Mouse (Mus musculus) stomach, postnatal 0 days (tissue): Measurements from ENCODE around the gene Dnajc15. TPM values are rescaled to one million over a fixed set of nuclear protein-coding genes. Genes with fewer than 3 reads are reported as not detected.

Experiments used
- ATAC-seq: fragments of 200-750 bp; cut with Nextera tagmentation; 2 replicates; pipeline ENCODE4 v1.8.0; 2017; ENCODE audit not compliant: low FRiP score, low TSS enrichment
- DNase-seq: peaks from one replicate; pipeline ENCODE4 v3.0.0-alpha.2; 2016; ENCODE audit warnings: low spot score
- H3K27ac ChIP-seq: fragments of 300-500 bp; sonication (generic); replicated peaks from 2 replicates; pipeline ENCODE4 v1.5.1; 2014; ENCODE audit warnings: mild to moderate bottlenecking, control low read depth
- H3K27me3 ChIP-seq: fragments of 300-500 bp; sonication (generic); 2 replicates; pipeline ENCODE4 v1.6.1; 2014; ENCODE audit warnings: low read length; ENCODE audit not compliant: control insufficient read depth, insufficient read depth
- H3K36me3 ChIP-seq: fragments of 300-500 bp; sonication (generic); 2 replicates; pipeline ENCODE4 v1.6.1; 2014; ENCODE audit warnings: low read length, mixed read lengths; ENCODE audit not compliant: control insufficient read depth, insufficient read depth
- H3K4me1 ChIP-seq: fragments of 300-500 bp; sonication (generic); replicated peaks from 2 replicates; pipeline ENCODE4 v1.6.1; 2014; ENCODE audit warnings: antibody characterized with exemption; ENCODE audit not compliant: control insufficient read depth, insufficient read depth
- H3K4me2 ChIP-seq: fragments of 300-500 bp; sonication (generic); replicated peaks from 2 replicates; pipeline ENCODE4 v1.6.1; 2014; ENCODE audit warnings: low read depth, mild to moderate bottlenecking, control low read depth, moderate library complexity
- H3K4me3 ChIP-seq: fragments of 300-500 bp; sonication (generic); 2 replicates; pipeline ENCODE4 v1.5.1; 2014; ENCODE audit warnings: low read depth, low read length, control low read depth
- H3K9ac ChIP-seq: fragments of 300-500 bp; sonication (generic); 2 replicates; pipeline ENCODE4 v1.6.1; 2014; ENCODE audit warnings: mild to moderate bottlenecking, low read length, control low read depth, mixed read lengths
- H3K9me3 ChIP-seq: fragments of 300-500 bp; sonication (generic); 2 replicates; pipeline ENCODE4 v1.6.1; 2016; ENCODE audit warnings: low read length; ENCODE audit not compliant: control insufficient read depth
- CTCF ChIP-seq: IDR thresholded peaks from 2 replicates; pipeline ENCODE4 v1.5.1; 2016; ENCODE audit warnings: antibody characterized with exemption, low read depth, mild to moderate bottlenecking, moderate library complexity
- EP300 ChIP-seq: optimal IDR thresholded peaks from 2 replicates; pipeline ENCODE3; 2016; ENCODE audit warnings: antibody characterized with exemption
- WGBS: fragments of 180-500 bp; shearing (Covaris S2); extraction: QIAGEN DNeasy Blood & Tissue Kit; methylation state at CpG from one replicate; pipeline ENCODE4 v1.1.7; 2014; 5-methylcytosine and 5-hydroxymethylcytosine counted together
- polyA plus RNA-seq: library from polyadenylated mRNA; unstranded; fragments of >200 nt; fragmentation: Nextera tagmentation; extraction: Ambion mirVana; gene quantifications from 2 replicates; pipeline ENCODE4 v1.2.1, GENCODE M21; 2015

The Dnajc15 gene
- polyA plus RNA-seq, 1 experiment from 2014 or later, result 85.7 TPM

DNA sequence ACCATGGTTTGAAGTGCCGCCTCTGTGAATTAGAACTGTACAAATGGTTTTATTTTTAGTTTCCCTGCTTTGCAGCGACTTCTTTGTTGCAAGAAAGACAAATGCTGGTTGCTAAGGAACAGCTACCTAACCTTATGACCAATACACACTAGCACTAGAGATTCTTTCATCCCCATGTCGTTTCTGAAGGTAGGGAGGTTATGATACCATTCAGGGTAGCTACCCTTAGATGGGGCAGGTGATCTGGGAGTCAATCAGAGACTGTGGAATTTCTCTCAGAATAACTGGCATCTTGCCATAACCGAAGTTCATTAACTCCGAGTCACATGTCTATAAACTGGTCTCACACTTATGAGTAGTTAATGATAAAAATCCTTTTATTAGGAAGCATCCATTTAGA, 30.5 kb upstream of the Dnajc15 start:
- no peak overlapping the region for H3K27ac ChIP-seq
- no peak overlapping the region for H3K4me3 ChIP-seq
- no peaks in the 10 kb centered on the region for H3K4me1 ChIP-seq
- no peaks in the 10 kb centered on the region for H3K9me3 ChIP-seq
- H3K27me3 ChIP-seq, result no peaks in the 10 kb centered on the region
- 52% methylated on average over 5 of the region's 5 CpGs for WGBS
- H3K36me3 ChIP-seq, result no peaks in the 10 kb centered on the region
- H3K9ac ChIP-seq, result no peak overlapping the region
- no peak overlapping the region for H3K4me2 ChIP-seq
- TF ChIP-seq EP300 (no peak), CTCF (no peak)
- DNase-seq (no peak), ATAC-seq (no peak)

DNA sequence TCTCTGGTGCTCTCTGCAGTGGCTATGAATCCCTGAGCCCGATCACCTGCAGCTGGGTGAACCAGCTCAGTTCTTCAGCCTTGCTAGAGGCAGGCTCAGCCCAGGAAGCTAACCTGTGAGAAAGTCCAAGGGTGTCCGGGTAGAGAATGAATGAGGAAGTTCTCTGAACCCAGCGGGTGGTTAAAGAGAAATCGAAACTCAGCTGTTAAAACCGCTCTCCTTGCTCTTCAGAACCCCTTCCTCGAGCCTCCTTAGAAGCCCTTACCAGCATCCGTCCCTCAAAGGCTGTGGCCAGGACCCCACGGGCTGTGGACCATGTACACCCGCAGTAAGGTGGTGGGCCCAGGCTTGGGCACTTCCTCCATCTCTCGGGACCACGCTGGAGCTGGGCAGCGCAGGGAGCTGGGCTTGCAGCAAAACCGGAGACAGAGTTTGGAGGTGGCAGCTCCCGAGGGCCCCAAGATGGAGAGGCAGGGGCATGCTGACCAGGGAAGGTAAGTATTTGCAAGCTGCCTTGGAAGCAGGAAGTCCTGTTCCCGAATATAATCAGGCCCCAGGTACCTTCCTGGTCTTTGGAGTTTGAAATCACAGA, 29.3 kb upstream of the Dnajc15 start, which contains the start of gene Epsti1:
Epsti1 (plus strand) TSS at position 69 of the 592 bp plus-strand sequence.
- Histone ChIP-seq H3K4me1 (no peaks in the 10 kb centered on the region), H3K27ac (0 out of 2 replicates have a peak within 1 kb of the TSS, but pooled peaks have one; percentile 40), H3K4me3 (peak within 1 kb of the TSS; percentile 22), H3K9me3 (no peaks in the 10 kb centered on the region), H3K9ac (peak within 1 kb of the TSS; percentile 32), H3K27me3 (no peaks in the 10 kb centered on the region), H3K4me2 (peak within 1 kb of the TSS; percentile 43; the same call in 1 of the 2 replicates), H3K36me3 (no peaks in the 10 kb centered on the region)
- WGBS, result 54% methylated on average over 15 of the region's 15 CpGs
- TF ChIP-seq CTCF (no peak), EP300 (no peak)
- ATAC-seq, result no peak
- no peak for DNase-seq

DNA sequence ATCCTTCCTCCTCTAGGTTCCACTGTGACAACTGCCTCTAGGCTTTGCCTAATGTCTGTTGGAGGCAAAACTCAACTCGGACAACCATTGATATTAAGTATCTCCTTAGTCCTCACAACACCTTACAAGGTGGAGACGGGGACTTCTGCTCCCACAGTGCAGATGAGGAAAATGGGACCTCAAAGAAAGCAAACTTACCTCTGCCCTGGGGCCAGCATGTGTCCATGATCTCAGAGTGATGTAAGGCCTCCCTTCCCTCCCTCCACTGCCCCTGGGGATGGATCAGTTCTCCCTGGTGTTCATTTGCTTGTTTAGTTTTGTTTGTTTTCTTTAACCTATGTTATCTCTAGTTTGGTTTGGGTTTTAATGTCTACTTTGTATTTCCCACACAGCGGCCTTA, 27.6 kb upstream of the Dnajc15 start:
- 85% methylated on average over 3 of the region's 3 CpGs for WGBS
- Histone ChIP-seq H3K27ac (no peak overlapping the region), H3K27me3 (no peaks in the 10 kb centered on the region), H3K9ac (no peak overlapping the region), H3K36me3 (no peaks in the 10 kb centered on the region), H3K4me3 (no peak overlapping the region), H3K4me1 (no peaks in the 10 kb centered on the region), H3K9me3 (no peaks in the 10 kb centered on the region), H3K4me2 (no peak overlapping the region)
- no peak for TF ChIP-seq CTCF
- no peak for TF ChIP-seq EP300
- ATAC-seq (no peak), DNase-seq (no peak)

DNA sequence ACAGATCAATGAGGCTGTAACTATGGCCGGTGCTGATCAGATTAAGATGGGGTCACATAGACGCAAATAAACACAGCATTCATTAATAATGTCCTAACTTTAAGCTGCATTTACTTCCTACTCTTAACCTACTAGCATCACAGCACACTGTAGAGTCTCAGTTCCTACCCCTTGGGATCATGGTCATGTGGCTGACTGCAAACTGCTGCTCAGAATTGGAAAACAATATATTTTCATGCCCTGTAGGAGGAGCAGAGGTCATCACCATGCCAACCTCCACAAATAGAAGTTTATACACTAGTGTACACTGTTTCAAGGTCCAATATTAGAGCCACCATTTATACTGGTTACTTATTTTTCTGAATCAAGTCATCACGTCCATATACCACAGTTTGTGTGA, 21.0 kb upstream of the Dnajc15 start:
- no peak overlapping the region for H3K9ac ChIP-seq

DNA sequence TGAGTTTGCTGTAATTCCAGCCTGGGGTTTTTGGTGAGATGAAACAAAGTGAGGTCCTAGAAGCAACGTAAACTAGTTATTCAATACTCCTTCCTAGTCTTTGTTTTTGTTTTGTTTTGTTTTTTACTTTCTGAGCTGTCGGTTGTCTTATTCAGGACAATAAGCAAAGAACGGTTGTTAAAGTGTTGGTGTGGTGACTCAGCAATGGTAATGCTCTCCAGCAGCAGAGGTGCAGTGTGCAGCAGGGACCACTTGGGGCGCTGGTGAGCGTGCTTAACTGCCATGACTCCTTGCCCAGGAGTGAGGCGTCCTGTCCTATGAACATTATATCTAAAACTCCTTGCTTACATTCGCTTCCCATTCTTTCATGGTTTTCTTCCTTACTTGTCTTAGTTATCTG, 15.0 kb upstream of the Dnajc15 start:
- Histone ChIP-seq H3K9me3 (no peaks in the 10 kb centered on the region), H3K36me3 (no peaks in the 10 kb centered on the region), H3K4me1 (no peaks in the 10 kb centered on the region), H3K4me3 (no peak overlapping the region), H3K27ac (no peak overlapping the region), H3K27me3 (no peaks in the 10 kb centered on the region), H3K4me2 (no peak overlapping the region), H3K9ac (no peak overlapping the region)
- DNase-seq, result no peak
- 90% methylated on average over 7 of the region's 7 CpGs for WGBS
- no peak for ATAC-seq
- TF ChIP-seq CTCF (0 out of 2 replicates have a peak, but pooled peaks have one; percentile 22), EP300 (no peak)

More for the DNA sequence above, 21.0 kb upstream of the Dnajc15 start:
- no peaks in the 10 kb centered on the region for H3K4me1 ChIP-seq
- ATAC-seq (no peak), DNase-seq (no peak)
- H3K9me3 ChIP-seq, result no peaks in the 10 kb centered on the region
- TF ChIP-seq EP300 (no peak), CTCF (no peak)
- 85% methylated on average over 3 of the region's 3 CpGs for WGBS
- H3K36me3 ChIP-seq, result no peaks in the 10 kb centered on the region
- no peak overlapping the region for H3K4me2 ChIP-seq
- no peak overlapping the region for H3K4me3 ChIP-seq
- no peak overlapping the region for H3K27ac ChIP-seq
- H3K27me3 ChIP-seq, result no peaks in the 10 kb centered on the region

DNA sequence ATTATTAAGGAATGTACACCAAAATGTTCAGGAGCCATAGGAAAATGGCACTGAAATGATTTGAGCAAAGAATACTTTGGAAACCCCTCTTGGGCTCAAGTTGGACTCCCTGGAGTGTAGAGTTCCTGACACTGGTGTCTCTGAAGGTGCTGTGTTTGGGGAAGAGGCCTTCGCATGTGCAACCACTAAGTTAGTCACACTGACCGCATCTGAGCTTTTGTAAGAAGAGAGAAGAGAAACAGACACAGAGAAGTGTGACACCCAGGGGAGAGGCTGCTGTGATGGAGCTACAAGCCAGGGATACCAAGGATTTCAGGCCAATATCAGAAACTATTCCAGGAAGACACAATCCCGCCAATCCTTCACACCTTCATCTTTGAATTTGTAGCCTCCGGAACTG, 12.0 kb upstream of the Dnajc15 start:
- H3K27me3 ChIP-seq, result no peaks in the 10 kb centered on the region
- TF ChIP-seq EP300 (no peak), CTCF (no peak)
- H3K36me3 ChIP-seq, result no peaks in the 10 kb centered on the region
- ATAC-seq (no peak), DNase-seq (no peak)
- H3K9ac ChIP-seq, result no peak overlapping the region
- WGBS, result 87% methylated on average over 4 of the region's 4 CpGs
- H3K9me3 ChIP-seq, result no peaks in the 10 kb centered on the region
- no peaks in the 10 kb centered on the region for H3K4me1 ChIP-seq
- no peak overlapping the region for H3K27ac ChIP-seq
- H3K4me2 ChIP-seq, result no peak overlapping the region
- H3K4me3 ChIP-seq, result no peak overlapping the region
